Mouse (Mus musculus): ENCODE data around the gene Cpne4. TPM values are rescaled to one million over a fixed set of nuclear protein-coding genes. Genes with fewer than 3 reads are reported as not detected.

Cpne4 gene
- 0.26 TPM in 1 of 2 replicates, not detected in the other for polyA plus RNA-seq (2014; fragmentation: Nextera tagmentation; extraction: Ambion mirVana)

DNA sequence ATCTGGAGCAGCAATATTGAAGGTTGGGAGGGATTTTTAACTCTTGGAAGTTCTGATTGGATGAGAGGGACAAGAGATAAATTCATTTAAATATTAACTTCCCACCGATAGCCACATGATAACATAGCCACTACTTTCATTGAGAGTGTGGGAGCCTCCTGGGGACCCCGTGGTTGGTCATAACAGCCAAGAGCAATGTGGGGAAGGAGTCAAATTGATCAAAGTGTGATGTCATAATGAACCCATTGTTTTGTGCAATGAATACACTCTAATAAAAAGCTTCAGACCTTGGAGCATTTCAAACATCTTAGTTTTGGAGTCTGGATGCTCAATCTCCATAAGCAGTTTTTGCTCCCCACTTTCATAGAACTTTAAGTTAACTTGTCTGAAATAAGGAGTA lies at the start of gene Cpne4:
Cpne4 (plus strand) TSS at position 301 of the 400 bp plus-strand sequence.
- Histone ChIP-seq H3K27me3 (ENCODE audit: control insufficient read depth, insufficient read depth, low read length) (no peaks in the 10 kb centered on the region), H3K4me1 (ENCODE audit: control insufficient read depth, insufficient read depth, low read length) (no peaks in the 10 kb centered on the region), H3K27ac (ENCODE audit: low read depth, low read length) (no peak within 1 kb of the TSS), H3K4me3 (ENCODE audit: low read length) (no peak within 1 kb of the TSS), H3K9ac (ENCODE audit: low read depth, low read length) (no peak within 1 kb of the TSS), H3K4me2 (replicated peaks; ENCODE audit: low read depth, low read length) (no peak within 1 kb of the TSS), H3K36me3 (ENCODE audit: control insufficient read depth, insufficient read depth, low read length) (no peaks in the 10 kb centered on the region), H3K9me3 (ENCODE audit: control insufficient read depth, low read length) (no peaks in the 10 kb centered on the region)
- 83% methylated on average over 2 of the region's 2 CpGs for WGBS
- ATAC-seq (ENCODE audit: low FRiP score, low TSS enrichment), result no peak

DNA sequence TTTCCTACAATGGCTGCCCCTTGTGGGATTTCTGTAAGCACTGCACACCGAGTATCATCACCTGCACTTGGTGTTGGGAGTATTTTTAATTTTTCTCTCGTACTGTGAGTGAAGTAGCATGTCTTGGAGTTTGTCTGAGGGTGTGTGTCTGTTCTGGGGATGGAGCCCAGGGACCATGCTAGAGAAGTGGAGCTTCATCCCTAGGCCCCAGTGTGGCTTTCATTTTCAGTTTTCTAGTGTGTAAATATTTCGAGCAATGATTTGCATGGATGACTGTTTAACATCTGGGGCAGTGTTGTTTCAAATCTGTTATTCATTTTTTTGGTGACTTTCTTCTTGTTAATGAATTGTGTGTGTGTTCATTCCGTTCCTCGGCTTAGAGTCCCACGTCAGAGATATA lies 31.9 kb upstream of the Cpne4 start:
- ATAC-seq (ENCODE audit: low FRiP score, low TSS enrichment), result no peak
- no peaks in the 10 kb centered on the region for H3K9me3 ChIP-seq (ENCODE audit: control insufficient read depth, low read length)
- no peak overlapping the region for H3K4me2 ChIP-seq (replicated peaks; ENCODE audit: low read depth, low read length)
- no peaks in the 10 kb centered on the region for H3K27me3 ChIP-seq (ENCODE audit: control insufficient read depth, insufficient read depth, low read length)
- no peak overlapping the region for H3K27ac ChIP-seq (ENCODE audit: low read depth, low read length)
- no peak overlapping the region for H3K9ac ChIP-seq (ENCODE audit: low read depth, low read length)
- H3K4me3 ChIP-seq (ENCODE audit: low read length), result no peak overlapping the region
- no peaks in the 10 kb centered on the region for H3K36me3 ChIP-seq (ENCODE audit: control insufficient read depth, insufficient read depth, low read length)
- H3K4me1 ChIP-seq (ENCODE audit: control insufficient read depth, insufficient read depth, low read length), result no peaks in the 10 kb centered on the region
- 88% methylated on average over 6 of the region's 6 CpGs for WGBS

DNA sequence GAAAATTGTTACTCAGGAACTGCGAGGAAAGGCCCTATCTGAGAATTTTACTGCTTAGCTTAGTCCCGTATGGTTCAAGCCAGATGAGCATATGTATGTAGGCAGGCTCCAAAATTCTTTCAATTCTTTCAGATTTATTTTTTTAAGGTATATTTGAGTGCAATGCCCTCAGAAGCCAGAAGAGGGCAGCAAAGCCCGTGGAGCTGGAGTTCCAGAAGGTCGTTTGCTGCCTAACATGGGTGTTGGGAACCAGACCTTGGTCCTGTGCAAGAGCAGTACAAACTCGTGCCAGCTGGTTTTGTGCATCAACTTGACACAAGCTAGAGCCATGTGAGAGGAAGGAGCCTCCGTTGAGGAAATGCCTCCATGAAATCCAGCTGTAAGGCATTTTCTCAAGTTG lies 11.6 kb upstream of the Cpne4 start:
- H3K4me1 ChIP-seq (ENCODE audit: control insufficient read depth, insufficient read depth, low read length), result no peaks in the 10 kb centered on the region
- H3K9ac ChIP-seq (ENCODE audit: low read depth, low read length), result no peak overlapping the region
- H3K4me2 ChIP-seq (replicated peaks; ENCODE audit: low read depth, low read length), result no peak overlapping the region
- no peak for ATAC-seq (ENCODE audit: low FRiP score, low TSS enrichment)
- no peaks in the 10 kb centered on the region for H3K27me3 ChIP-seq (ENCODE audit: control insufficient read depth, insufficient read depth, low read length)
- H3K36me3 ChIP-seq (ENCODE audit: control insufficient read depth, insufficient read depth, low read length), result no peaks in the 10 kb centered on the region
- H3K4me3 ChIP-seq (ENCODE audit: low read length), result no peak overlapping the region
- H3K27ac ChIP-seq (ENCODE audit: low read depth, low read length), result no peak overlapping the region
- peaks cover 4% of the 10 kb centered on the region; the same call in 1 of the 2 replicates for H3K9me3 ChIP-seq (ENCODE audit: control insufficient read depth, low read length)
- WGBS, result 55% methylated on average over 6 of the region's 6 CpGs

DNA sequence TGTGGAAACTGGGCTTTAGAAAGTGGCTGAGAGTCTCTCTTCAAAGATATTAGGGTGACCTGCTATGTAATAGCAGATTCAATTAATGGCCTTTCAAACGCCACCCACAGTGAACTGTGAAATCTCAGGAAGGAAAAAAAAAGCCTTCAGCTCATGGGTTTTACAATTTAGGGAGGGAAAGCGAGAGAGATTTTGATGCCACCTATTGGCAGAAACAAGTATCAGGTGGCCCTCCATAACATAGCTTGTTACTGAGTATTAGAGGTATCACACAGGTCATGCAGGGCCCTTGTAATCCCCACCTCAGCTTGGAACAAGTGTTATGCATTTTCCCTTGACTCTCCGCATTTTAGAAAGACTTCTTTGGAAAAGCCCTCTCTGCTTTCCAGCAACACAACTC lies 18.7 kb downstream of the Cpne4 start:
- Histone ChIP-seq H3K27ac (ENCODE audit: low read depth, low read length) (no peak overlapping the region), H3K36me3 (ENCODE audit: control insufficient read depth, insufficient read depth, low read length) (no peaks in the 10 kb centered on the region), H3K27me3 (ENCODE audit: control insufficient read depth, insufficient read depth, low read length) (peaks cover 10% of the 10 kb centered on the region), H3K4me2 (replicated peaks; ENCODE audit: low read depth, low read length) (no peak overlapping the region), H3K4me1 (ENCODE audit: control insufficient read depth, insufficient read depth, low read length) (no peaks in the 10 kb centered on the region), H3K4me3 (ENCODE audit: low read length) (no peak overlapping the region), H3K9me3 (ENCODE audit: control insufficient read depth, low read length) (no peaks in the 10 kb centered on the region), H3K9ac (ENCODE audit: low read depth, low read length) (no peak overlapping the region)
- 38% methylated on average over 3 of the region's 3 CpGs for WGBS
- ATAC-seq (ENCODE audit: low FRiP score, low TSS enrichment), result no peak

DNA sequence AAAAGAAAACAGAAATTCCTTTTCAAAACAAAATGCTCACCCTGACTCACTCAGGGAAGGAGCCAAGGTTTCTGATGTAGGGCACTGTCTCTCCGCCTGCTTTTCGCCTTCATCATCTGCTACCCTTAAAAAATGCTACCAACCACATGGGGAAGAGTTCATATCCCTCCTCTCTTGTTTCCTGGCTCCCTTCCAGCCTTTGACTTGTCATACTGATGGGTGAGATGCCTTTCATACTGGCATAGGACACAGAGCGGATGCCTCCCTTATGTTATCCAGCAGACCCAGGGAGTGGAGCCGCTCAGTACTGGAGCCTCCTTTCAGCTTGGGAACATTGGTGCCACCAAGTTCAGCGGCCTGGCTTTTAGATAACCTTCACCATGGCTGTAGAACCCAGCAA lies 19.4 kb downstream of the Cpne4 start:
- no peaks in the 10 kb centered on the region for H3K4me1 ChIP-seq (ENCODE audit: control insufficient read depth, insufficient read depth, low read length)
- H3K27me3 ChIP-seq (ENCODE audit: control insufficient read depth, insufficient read depth, low read length), result peaks cover 16% of the 10 kb centered on the region
- H3K4me2 ChIP-seq (replicated peaks; ENCODE audit: low read depth, low read length), result no peak overlapping the region
- ATAC-seq (ENCODE audit: low FRiP score, low TSS enrichment), result no peak
- H3K9me3 ChIP-seq (ENCODE audit: control insufficient read depth, low read length), result no peaks in the 10 kb centered on the region
- 78% methylated on average over 5 of the region's 5 CpGs for WGBS
- no peaks in the 10 kb centered on the region for H3K36me3 ChIP-seq (ENCODE audit: control insufficient read depth, insufficient read depth, low read length)
- H3K27ac ChIP-seq (ENCODE audit: low read depth, low read length), result no peak overlapping the region
- H3K9ac ChIP-seq (ENCODE audit: low read depth, low read length), result no peak overlapping the region
- no peak overlapping the region for H3K4me3 ChIP-seq (ENCODE audit: low read length)

DNA sequence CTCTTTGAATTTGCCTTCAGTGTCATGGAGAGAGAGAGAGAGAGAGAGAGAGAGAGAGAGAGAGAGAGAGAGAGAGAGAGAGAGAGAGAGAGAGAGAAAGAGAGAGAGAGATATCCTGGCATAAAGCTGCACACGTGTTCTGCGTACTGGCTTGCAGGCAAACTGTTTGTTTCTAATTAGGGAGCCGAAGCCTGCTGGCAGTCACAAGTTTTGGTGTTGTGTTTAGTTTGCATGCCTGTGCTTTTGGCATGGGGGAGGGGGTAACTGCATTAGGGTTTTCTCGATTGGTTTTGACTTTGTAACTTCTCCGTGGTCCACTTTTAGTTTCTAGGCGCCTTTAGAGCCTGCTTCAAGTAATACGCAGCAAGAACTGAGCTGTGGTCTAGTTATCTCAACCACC lies 20.0 kb downstream of the Cpne4 start:
- Histone ChIP-seq H3K9me3 (ENCODE audit: control insufficient read depth, low read length) (no peaks in the 10 kb centered on the region), H3K4me3 (ENCODE audit: low read length) (no peak overlapping the region), H3K9ac (ENCODE audit: low read depth, low read length) (no peak overlapping the region), H3K4me2 (replicated peaks; ENCODE audit: low read depth, low read length) (no peak overlapping the region), H3K27ac (ENCODE audit: low read depth, low read length) (no peak overlapping the region), H3K4me1 (ENCODE audit: control insufficient read depth, insufficient read depth, low read length) (no peaks in the 10 kb centered on the region), H3K27me3 (ENCODE audit: control insufficient read depth, insufficient read depth, low read length) (peaks cover 16% of the 10 kb centered on the region), H3K36me3 (ENCODE audit: control insufficient read depth, insufficient read depth, low read length) (no peaks in the 10 kb centered on the region)
- no peak for ATAC-seq (ENCODE audit: low FRiP score, low TSS enrichment)
- WGBS, result 75% methylated on average over 7 of the region's 7 CpGs

DNA sequence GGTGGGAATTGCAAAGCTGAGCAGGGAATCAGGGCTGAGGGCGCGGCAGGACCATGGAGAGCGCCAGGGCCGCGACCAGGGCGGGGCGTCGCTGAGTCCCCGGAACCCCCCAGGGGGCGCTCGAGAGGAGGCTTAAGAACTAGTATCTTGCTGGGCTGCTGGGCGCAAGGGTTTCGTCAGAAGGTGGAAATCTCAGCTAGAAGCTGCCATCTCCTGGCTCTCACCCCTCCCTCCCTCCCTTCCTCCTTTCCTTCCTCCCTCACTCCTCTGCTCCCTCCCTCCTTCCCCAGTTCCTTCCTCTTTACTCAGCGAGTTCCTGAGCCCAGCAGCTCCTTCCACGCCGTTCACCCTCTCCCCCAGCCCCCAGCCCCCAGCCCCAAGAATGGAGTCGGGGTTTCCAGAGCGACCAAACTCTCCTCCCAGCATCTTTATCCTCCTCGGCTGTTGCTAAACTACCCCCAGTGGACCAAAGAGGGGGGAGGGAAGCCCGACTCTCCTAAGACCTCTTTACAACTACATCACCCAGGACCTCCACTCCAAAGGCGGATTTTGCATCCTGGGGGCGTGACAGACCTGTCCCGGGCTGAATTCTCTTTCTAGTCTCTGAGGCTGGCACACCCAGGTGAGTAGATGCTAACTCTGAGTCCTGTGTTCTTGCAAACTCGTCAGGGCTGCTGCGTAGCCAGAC lies 22.5 kb downstream of the Cpne4 start:
- Histone ChIP-seq H3K27ac (ENCODE audit: low read depth, low read length) (no peak overlapping the region), H3K9me3 (ENCODE audit: control insufficient read depth, low read length) (no peaks in the 10 kb centered on the region), H3K4me3 (ENCODE audit: low read length) (no peak overlapping the region), H3K9ac (ENCODE audit: low read depth, low read length) (no peak overlapping the region), H3K4me1 (ENCODE audit: control insufficient read depth, insufficient read depth, low read length) (no peaks in the 10 kb centered on the region), H3K27me3 (ENCODE audit: control insufficient read depth, insufficient read depth, low read length) (peaks cover 16% of the 10 kb centered on the region), H3K36me3 (ENCODE audit: control insufficient read depth, insufficient read depth, low read length) (no peaks in the 10 kb centered on the region), H3K4me2 (replicated peaks; ENCODE audit: low read depth, low read length) (no peak overlapping the region)
- 2% methylated on average over 24 of the region's 25 CpGs for WGBS
- peak; percentile 90 for ATAC-seq (ENCODE audit: low FRiP score, low TSS enrichment)

DNA sequence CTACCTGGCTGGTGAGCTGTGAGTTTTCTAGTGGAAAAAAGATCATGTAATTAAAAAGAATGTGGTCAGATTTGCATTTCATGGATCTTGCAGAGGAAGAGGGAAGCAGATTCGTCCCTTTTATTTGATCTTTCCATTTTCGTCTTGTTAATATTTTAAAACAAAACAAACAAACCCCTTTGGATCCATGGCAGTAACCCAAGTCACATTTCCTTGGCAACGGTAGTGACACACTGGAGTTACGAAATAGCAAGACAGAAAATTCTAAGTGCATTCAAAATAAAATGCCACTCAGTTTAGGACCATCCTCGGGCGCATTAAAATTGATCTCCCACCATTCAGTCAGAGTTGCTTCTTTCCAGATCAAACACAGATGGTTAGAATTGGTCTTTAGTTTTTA lies 25.8 kb downstream of the Cpne4 start:
- Histone ChIP-seq H3K4me1 (ENCODE audit: control insufficient read depth, insufficient read depth, low read length) (no peaks in the 10 kb centered on the region), H3K27me3 (ENCODE audit: control insufficient read depth, insufficient read depth, low read length) (peaks cover 16% of the 10 kb centered on the region), H3K4me2 (replicated peaks; ENCODE audit: low read depth, low read length) (no peak overlapping the region), H3K4me3 (ENCODE audit: low read length) (no peak overlapping the region), H3K9me3 (ENCODE audit: control insufficient read depth, low read length) (no peaks in the 10 kb centered on the region), H3K36me3 (ENCODE audit: control insufficient read depth, insufficient read depth, low read length) (no peaks in the 10 kb centered on the region), H3K27ac (ENCODE audit: low read depth, low read length) (no peak overlapping the region), H3K9ac (ENCODE audit: low read depth, low read length) (no peak overlapping the region)
- WGBS, result 80% methylated on average over 6 of the region's 6 CpGs
- ATAC-seq (ENCODE audit: low FRiP score, low TSS enrichment), result no peak

DNA sequence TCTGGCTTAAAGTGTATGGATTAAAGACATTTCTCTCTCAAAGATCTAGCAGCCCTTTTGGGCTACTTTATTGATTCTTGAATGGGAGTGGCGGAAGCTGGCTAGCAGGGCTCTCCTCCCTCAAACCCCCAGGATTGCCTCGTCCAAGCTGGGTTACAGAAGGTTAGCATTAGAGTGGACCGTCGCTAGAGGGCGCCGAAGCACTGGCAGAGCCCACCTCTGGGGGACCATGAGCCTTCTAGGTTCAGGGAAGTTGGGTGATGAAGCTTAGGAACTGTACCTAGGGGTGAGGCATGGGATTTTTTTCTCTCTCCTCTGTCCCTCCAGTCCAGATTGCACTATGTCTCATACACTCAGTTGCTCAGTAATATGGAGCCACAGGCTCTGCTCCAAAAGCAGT lies 27.4 kb downstream of the Cpne4 start:
- peaks cover 16% of the 10 kb centered on the region for H3K27me3 ChIP-seq (ENCODE audit: control insufficient read depth, insufficient read depth, low read length)
- H3K4me3 ChIP-seq (ENCODE audit: low read length), result no peak overlapping the region
- no peaks in the 10 kb centered on the region for H3K36me3 ChIP-seq (ENCODE audit: control insufficient read depth, insufficient read depth, low read length)
- ATAC-seq (ENCODE audit: low FRiP score, low TSS enrichment), result peak; percentile 82
- H3K27ac ChIP-seq (ENCODE audit: low read depth, low read length), result no peak overlapping the region
- no peak overlapping the region for H3K9ac ChIP-seq (ENCODE audit: low read depth, low read length)
- no peak overlapping the region for H3K4me2 ChIP-seq (replicated peaks; ENCODE audit: low read depth, low read length)
- no peaks in the 10 kb centered on the region for H3K9me3 ChIP-seq (ENCODE audit: control insufficient read depth, low read length)
- WGBS, result 3% methylated on average over 6 of the region's 6 CpGs
- no peaks in the 10 kb centered on the region for H3K4me1 ChIP-seq (ENCODE audit: control insufficient read depth, insufficient read depth, low read length)

Data from kidney, embryonic 14.5 days (tissue).